Mouse (Mus musculus): ENCODE results near the gene Syt14. TPM values are rescaled to one million over a fixed set of nuclear protein-coding genes. Genes with fewer than 3 reads are reported as not detected.

The Syt14 gene
- polyA plus RNA-seq, 1 experiment from 2014 or later: 8.4 TPM

Other genes starting within 250 kb of the Syt14 start
- gene Sertad4, start 180.0 kb downstream of the Syt14 start, polyA plus RNA-seq (2014; fragmentation: Nextera tagmentation; extraction: Ambion mirVana): 17.2 and 17.3 TPM in 2 replicates
- 9.8 and 13.2 TPM in 2 replicates for gene Diexf, start 94.5 kb upstream of the Syt14 start, polyA plus RNA-seq (2014; fragmentation: Nextera tagmentation; extraction: Ambion mirVana)
- 2.6 and 3.0 TPM in 2 replicates for gene Irf6, start 117.3 kb upstream of the Syt14 start, polyA plus RNA-seq (2014; fragmentation: Nextera tagmentation; extraction: Ambion mirVana)
- gene A130010J15Rik, start 132.3 kb upstream of the Syt14 start, polyA plus RNA-seq (2014; fragmentation: Nextera tagmentation; extraction: Ambion mirVana): 13.7 and 14.3 TPM in 2 replicates
- 0.93 and 2.3 TPM in 2 replicates for gene Traf3ip3, start 165.9 kb upstream of the Syt14 start, polyA plus RNA-seq (2014; fragmentation: Nextera tagmentation; extraction: Ambion mirVana)
- 0.28 and 0.44 TPM in 2 replicates for gene Lamb3, start 171.9 kb upstream of the Syt14 start, polyA plus RNA-seq (2014; fragmentation: Nextera tagmentation; extraction: Ambion mirVana)
- gene Hsd11b1, start 228.3 kb upstream of the Syt14 start, polyA plus RNA-seq (2014; fragmentation: Nextera tagmentation; extraction: Ambion mirVana): not detected in 2 replicates
- 6.5 and 6.8 TPM in 2 replicates for gene G0s2, start 237.4 kb upstream of the Syt14 start, polyA plus RNA-seq (2014; fragmentation: Nextera tagmentation; extraction: Ambion mirVana)